Mouse (Mus musculus): ENCODE results near the gene Pacsin2.

DNA sequence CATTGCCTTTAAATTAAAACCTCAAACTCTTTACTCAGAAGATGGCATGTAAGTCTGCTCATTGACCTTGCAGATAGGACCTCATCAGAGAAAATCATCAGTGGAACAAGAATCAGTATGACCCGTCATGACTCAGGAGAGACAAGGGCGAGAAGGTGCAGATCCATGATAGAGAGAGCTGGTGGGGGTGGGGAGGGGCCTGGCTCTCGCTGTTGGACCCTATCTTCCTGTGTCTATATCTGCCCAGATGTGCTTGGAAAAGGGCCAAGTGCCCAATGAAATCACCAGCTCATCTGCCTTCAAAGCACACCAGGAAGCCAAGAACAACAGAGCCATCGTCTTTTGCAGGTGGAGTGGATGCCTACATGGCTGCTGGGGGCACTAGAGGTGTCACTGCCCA lies 87.3 kb downstream of the Pacsin2 start:
- TF ChIP-seq CTCF (IDR thresholded peaks at IDR 0.05; ENCODE audit: borderline replicate concordance, control insufficient read depth, extremely low read depth, insufficient read depth, low read length, poor library complexity), result no peak
- no peak for TF ChIP-seq POLR2A (IDR thresholded peaks at IDR 0.05; ENCODE audit: control insufficient read depth, extremely low read depth, insufficient read depth, low read length, poor library complexity)

Data from thymus, adult 2 months (tissue).